Mouse (Mus musculus) olfactory bulb, adult 2 months (tissue): ENCODE results near the gene Ccdc17. TPM values are rescaled to one million over a fixed set of nuclear protein-coding genes. Genes with fewer than 3 reads are reported as not detected.

Experiments used
- H3K27ac ChIP-seq: fragments of 200-500 bp; 2 replicates; pipeline ENCODE4 v1.5.1; 2012; ENCODE audit warnings: low read depth, low read length; ENCODE audit not compliant: insufficient read depth
- H3K4me1 ChIP-seq: fragments of 200-500 bp; 2 replicates; pipeline ENCODE4 v1.6.1; 2012; ENCODE audit warnings: low read length; ENCODE audit not compliant: control insufficient read depth, insufficient read depth
- H3K4me3 ChIP-seq: fragments of 200-500 bp; 2 replicates; pipeline ENCODE4 v1.5.1; 2012; ENCODE audit warnings: mild to moderate bottlenecking, low read depth, low read length, moderate library complexity; ENCODE audit not compliant: insufficient read depth
- CTCF ChIP-seq: fragments of 200-500 bp; IDR thresholded peaks from 2 replicates; pipeline ENCODE4 v1.5.1; 2012; ENCODE audit warnings: low read depth, mild to moderate bottlenecking, low read length, moderate library complexity; ENCODE audit not compliant: insufficient read depth
- POLR2A ChIP-seq: fragments of 200-500 bp; IDR thresholded peaks from 2 replicates; pipeline ENCODE4 v1.6.1; 2012; ENCODE audit warnings: mild to moderate bottlenecking, low read depth, low read length, moderate library complexity; ENCODE audit not compliant: insufficient read depth
- WGBS: fragments of 180-500 bp; shearing (Covaris S2); methylation state at CpG from one replicate; pipeline ENCODE4 v1.1.7; 2018; 5-methylcytosine and 5-hydroxymethylcytosine counted together
- polyA plus RNA-seq: library from polyadenylated mRNA; stranded (reverse); fragments of >200 nt; gene quantifications from 2 replicates; pipeline ENCODE4 v1.2.4, GENCODE M21; 2012; ENCODE audit warnings: low replicate concordance; ENCODE audit not compliant: missing spikeins, insufficient read depth, insufficient read length

Ccdc17 gene
- not detected in 2 replicates for polyA plus RNA-seq

DNA sequence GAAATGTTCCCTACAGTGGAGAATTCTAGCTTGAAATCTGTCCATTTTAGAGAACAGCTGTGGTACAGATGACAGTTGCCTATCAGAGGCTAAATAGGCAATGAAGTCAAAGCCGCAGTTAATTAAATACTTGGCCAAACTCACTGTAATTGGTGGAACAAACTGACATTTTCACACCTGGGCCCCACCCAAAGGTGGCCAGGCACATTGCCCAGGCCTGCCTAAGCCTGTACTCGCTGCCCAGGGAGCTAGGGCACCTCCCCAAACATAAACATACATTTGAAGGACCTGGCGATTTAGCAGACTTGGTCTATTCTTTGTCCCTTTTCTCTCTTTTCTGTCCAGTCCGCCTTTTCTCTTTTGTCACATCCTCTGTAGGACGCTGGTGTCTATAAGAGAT is at the start of gene Ccdc17:
TSS of gene Ccdc17 (plus strand) at position 276 of the 400 bp plus-strand sequence.
- 24% methylated on average over 5 of the region's 5 CpGs for WGBS
- peak within 1 kb of the TSS; percentile 44 for H3K27ac ChIP-seq
- TF ChIP-seq POLR2A = no peak
- no peak for TF ChIP-seq CTCF
- peak within 1 kb of the TSS; percentile 84 for H3K4me3 ChIP-seq
- peaks cover 12% of the 10 kb centered on the region; the same call in 1 of the 2 replicates for H3K4me1 ChIP-seq

DNA sequence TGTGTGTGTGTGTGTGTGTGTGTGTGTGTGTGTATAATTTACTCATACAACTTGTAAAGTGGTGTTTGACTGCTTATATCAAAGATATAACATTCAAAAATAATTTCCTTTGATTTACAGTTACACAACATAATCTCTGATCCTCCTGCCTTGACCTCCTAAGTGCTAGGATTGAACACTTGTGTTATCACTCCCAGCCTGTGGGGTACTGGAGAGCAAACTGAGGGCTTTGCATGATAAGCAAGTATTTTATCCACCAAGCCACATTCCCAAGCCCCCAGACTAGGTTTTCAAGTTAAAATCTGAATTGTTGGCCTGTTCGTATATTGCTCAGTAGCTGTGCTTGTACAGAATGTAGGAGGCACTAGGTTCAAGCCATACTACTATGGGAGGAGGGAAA is 46.0 kb upstream of the Ccdc17 start:
- 84% methylated on average over 1 of the region's 1 CpGs for WGBS
- no peak overlapping the region for H3K27ac ChIP-seq
- no peaks in the 10 kb centered on the region for H3K4me1 ChIP-seq
- no peak for TF ChIP-seq POLR2A
- no peak for TF ChIP-seq CTCF
- H3K4me3 ChIP-seq = no peak overlapping the region

DNA sequence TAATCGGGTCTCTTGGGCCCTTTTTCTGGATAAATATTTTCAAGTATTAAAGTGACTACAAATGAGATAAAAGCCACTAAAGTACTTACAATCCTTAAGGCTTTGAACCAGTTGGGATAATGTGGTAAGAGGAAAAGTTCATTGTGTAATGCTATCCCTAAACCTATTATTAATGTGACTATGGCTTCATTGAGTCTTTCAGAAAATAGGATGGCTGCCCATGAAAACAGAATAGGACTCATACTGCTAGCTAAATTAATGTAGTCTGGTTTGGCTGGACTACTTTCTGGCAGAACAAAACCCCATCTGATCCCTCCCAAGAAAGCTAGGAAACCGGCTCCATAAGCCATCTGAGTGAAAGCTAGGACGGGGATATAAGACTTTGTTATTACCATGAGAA is 43.4 kb upstream of the Ccdc17 start:
- TF ChIP-seq POLR2A = no peak
- no peak for TF ChIP-seq CTCF
- WGBS = 64% methylated on average over 3 of the region's 3 CpGs
- no peak overlapping the region for H3K4me3 ChIP-seq
- no peaks in the 10 kb centered on the region for H3K4me1 ChIP-seq
- H3K27ac ChIP-seq = no peak overlapping the region

DNA sequence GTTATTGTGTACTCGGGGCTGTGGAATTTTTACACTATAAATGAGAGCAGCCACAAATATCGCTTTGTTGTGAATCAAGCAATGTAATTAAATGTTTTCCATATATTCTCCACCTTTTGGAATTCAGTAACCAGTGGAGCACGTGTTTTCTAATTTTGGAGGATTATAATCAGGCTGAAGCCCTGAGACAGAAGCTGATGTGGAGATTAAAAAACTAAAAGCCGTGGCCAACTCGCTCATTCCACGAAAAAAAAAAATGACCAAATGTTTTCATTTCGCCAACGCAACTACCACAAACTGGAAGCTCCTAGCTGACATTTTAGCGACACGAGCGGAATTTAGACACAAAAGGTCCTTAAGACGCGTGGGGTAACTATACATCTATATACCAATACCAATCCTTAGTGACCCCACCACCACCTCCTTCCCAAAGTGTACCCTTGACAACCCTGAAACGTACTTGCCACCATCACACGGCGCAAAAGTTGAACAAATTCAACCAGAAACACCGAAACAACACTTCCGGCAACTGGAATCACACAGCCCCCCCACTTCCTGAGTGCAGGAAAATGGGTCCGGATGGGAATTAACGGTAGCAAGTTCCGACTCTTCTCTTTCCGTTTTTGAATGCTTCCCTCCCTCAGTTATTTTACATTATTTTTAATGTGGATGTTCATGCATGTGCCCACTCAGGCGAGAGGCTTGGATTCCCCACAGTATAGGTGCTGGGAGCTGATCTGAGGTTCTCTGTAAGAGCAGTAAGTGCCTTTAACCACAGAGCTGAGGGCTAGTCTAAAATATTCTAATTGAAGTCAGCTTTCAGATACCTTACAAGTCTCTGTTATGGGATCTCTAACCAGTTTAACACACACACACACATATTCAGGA is 40.8 kb upstream of the Ccdc17 start, which contains the start of gene Tmem69:
TSS of gene Tmem69 (minus strand) at position 524 of the 888 bp plus-strand sequence.
- Histone ChIP-seq H3K27ac (peak within 1 kb of the TSS; percentile 76), H3K4me1 (no peaks in the 10 kb centered on the region), H3K4me3 (peak within 1 kb of the TSS; percentile 81)
- TF ChIP-seq POLR2A (no peak), CTCF (no peak)
- 1% methylated on average over 23 of the region's 23 CpGs for WGBS

DNA sequence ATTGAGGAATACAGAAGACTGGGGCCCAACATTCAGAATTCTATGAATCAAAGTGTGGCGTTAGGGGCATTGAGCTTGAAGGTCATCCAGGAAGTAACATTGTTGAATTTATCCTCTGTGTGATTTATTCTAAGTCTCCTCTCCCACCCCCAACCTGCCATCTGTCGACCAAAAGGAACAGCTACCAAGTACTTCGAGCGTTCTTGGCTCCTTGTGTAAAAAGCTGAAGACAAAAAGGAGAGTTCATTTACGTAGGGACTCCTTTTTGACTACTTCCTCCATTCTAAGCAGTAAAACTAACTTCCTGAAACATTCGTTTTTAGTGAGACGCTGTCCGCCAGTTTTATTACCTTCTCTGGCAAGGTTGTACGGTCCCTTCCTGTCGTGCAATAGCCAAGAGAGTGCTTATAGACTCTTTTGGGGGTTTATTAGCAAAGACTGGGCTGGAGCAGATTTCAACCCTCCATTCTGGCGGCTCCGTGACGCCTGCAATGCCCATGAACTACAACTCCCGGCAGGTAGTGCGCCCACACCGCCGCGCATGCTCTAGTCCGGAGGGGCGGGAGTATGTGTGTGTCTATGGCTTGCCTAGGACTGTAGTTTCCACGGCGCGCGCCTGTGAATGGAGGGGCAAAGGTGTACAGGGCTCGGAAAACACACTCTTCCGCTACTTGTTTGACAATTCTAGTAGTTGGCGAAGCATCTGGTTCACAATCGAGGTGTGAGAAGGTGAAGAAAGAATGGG is 39.7 kb upstream of the Ccdc17 start:
- no peak for TF ChIP-seq CTCF
- peak; percentile 82 for TF ChIP-seq POLR2A

DNA sequence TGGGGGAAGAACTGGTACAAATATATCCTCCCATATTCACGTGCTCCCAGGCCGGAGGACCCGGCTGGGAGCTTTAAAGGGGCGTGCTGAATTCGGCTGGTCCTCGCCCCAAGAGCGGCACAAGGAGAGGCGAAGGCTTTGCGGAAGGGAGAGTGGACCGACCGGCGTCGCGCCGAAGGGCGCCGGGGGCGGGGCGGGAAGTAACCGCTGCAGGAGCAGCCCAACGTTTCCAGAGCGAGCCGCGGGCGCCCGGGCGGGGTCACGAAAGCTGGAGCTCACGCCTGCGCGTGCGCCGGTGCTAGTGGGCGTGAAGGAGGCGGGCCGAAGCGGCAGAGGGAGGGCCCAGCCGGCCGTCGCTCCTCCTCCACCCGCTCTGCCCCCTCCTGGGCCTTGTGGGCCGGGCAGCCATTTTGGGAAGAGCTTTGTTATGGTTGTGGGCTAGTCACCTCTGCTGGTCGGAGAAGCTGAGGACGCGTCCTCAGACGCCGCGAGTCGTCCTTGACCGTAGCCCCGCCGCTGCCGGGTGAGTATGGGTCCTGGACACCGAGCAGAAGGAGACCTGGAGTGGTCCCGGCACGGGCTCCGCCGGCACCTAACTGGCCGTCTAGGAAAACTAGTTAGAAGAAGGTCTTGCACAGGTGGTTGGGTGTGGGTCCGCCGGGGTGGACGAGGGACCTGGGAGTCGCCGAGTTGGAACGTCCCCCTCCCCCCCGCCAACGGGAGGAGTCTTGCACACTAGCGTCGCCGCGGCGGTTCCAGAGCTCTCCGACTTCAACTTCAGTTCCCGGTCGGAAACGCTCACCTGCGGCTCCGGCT is 38.9 kb upstream of the Ccdc17 start, which contains the start of gene Gpbp1l1:
TSS of gene Gpbp1l1 (plus strand) at position 353 of the 816 bp plus-strand sequence.
- TF ChIP-seq POLR2A (peak; percentile 67; the same call in 1 of the 2 replicates), CTCF (no peak)
- no peaks in the 10 kb centered on the region for H3K4me1 ChIP-seq
- WGBS = under 1% methylated on average over 77 of the region's 78 CpGs

More for the DNA sequence above, 39.7 kb upstream of the Ccdc17 start:
- under 1% methylated on average over 28 of the region's 28 CpGs for whole genome bisulfite sequencing
- H3K4me1 ChIP-seq = no peaks in the 10 kb centered on the region
- H3K4me3 ChIP-seq = peak overlapping the region; percentile 81
- peak overlapping the region; percentile 88 for H3K27ac ChIP-seq

DNA sequence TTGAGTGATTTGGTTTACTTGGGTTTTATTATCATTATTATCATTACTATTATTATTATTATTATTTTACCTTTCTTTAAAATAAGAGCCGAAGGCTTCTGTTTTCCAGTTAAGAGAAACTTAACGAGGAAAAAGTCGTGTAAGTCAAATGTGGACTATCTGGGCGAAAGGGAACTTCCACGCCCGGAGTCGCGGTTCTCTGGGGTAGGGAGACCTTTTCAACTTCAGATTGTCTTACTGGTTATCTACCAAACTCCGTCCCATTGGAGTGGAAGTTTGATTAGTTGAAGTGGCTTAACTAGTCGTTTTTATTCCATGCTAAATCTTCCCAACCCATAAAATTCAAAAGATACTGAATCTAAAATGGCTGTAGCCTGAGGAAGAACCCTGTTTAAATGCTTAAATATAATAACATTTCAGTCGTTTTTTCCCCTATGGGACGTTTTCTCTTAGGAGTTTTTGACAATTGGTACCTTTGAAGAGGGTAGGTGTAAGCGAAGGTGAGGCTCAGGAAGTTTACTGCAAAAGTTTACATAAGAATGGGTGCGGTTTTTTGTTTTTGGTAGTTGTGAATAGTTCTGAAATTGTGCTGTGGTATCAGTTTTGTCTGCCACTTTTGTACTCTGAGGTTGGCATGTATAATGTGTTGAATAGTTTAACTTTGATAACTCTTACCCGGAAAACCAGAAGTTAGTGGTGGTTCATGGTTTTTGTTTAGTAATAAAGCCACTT is 38.1 kb upstream of the Ccdc17 start:
- H3K4me3 ChIP-seq = peak overlapping the region; percentile 81
- WGBS = 2% methylated on average over 15 of the region's 15 CpGs
- TF ChIP-seq POLR2A (no peak), CTCF (no peak)
- H3K27ac ChIP-seq = no peak overlapping the region
- H3K4me1 ChIP-seq = no peaks in the 10 kb centered on the region

More for the DNA sequence above, 38.9 kb upstream of the Ccdc17 start, which contains the start of gene Gpbp1l1:
- Histone ChIP-seq H3K4me3 (peak within 1 kb of the TSS; percentile 81), H3K27ac (peak within 1 kb of the TSS; percentile 88)

DNA sequence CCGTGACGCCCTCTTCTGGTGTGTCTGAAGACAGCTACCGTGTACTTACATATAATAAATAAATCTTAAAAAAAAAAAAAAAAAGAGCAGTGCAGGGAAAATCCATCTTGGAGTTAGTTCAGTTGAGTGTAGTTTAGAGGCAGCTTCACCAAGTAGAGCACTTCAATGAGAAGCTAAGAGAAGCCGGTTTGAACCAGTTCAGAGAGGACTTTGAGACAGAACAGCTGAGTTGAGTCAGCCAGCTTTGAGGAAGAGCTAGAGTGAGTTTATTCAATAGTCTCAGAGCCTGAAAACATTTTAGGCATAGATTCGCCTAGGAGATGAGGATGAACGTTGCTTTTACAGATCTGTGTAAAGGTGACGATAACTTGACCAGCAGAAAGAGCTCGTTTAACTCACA is 661 bp upstream of the Ccdc17 start:
- H3K4me1 ChIP-seq = peaks cover 12% of the 10 kb centered on the region; the same call in 1 of the 2 replicates
- no peak overlapping the region for H3K27ac ChIP-seq
- H3K4me3 ChIP-seq = no peak overlapping the region
- WGBS = 77% methylated on average over 8 of the region's 8 CpGs
- no peak for TF ChIP-seq CTCF
- no peak for TF ChIP-seq POLR2A
